Mouse (Mus musculus) adrenal gland, postnatal 10 days (tissue): ENCODE results near the gene Tln1. TPM values are rescaled to one million over a fixed set of nuclear protein-coding genes. Genes with fewer than 3 reads are reported as not detected.
"Not testable (repeated sequence)": the region's sequence is repeated elsewhere in the genome, so short reads cannot be mapped to it uniquely, and the experiment has no call there.

Source experiments
- DNase-seq: peaks from one replicate; pipeline ENCODE4 v3.0.0; 2021; ENCODE audit warnings: mixed read lengths
- total RNA-seq, 2 experiments: library from RNA; stranded (reverse); gene quantifications; 2 replicates each; pipeline ENCODE4 v1.2.3; 2021

Tln1 gene
- total RNA-seq, 2 experiments from 2014 or later, result 171 to 192 TPM

GRCm38 (mm10) chr4:43578376-43579204 is 16.1 kb upstream of the Tln1 start, which contains the start of the genes Rgp1 and Gba2:
Gene Rgp1, plus strand, starts transcription at chr4:43578715.
Gene Gba2, minus strand, starts transcription at chr4:43578873.
- DNase-seq, result peak; percentile 94

DNA sequence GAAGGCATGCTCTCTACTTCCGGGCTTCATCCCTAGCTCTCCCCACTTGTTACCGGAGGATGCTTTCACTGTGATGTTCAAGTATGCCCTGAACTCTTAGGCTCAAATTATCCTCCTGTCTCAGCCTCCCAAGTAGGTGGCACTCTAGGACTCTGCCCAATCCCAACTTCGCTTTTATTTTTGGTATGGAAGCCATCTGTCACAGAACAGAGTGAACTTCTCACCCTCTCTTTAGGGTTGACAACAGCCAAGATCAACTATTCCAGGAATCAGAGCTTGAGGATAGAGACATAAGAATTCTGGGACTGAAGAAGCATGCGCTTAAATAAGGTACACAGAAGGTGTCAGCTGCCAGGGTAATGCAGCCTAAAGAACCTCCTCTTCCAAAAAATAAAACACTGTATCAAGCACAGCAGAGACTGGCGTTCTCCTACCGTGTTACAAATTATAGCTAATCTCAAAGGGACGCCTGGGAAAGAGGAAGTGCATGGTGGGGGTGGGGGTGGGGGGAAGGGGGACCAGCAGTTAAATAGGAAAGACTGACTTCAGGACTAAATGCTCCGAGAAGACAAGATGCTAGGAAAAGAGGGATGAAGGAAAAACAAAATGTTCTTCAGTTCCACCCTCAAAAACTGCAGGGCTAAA is 14.9 kb upstream of the Tln1 start:
- DNase-seq, result no peak

DNA sequence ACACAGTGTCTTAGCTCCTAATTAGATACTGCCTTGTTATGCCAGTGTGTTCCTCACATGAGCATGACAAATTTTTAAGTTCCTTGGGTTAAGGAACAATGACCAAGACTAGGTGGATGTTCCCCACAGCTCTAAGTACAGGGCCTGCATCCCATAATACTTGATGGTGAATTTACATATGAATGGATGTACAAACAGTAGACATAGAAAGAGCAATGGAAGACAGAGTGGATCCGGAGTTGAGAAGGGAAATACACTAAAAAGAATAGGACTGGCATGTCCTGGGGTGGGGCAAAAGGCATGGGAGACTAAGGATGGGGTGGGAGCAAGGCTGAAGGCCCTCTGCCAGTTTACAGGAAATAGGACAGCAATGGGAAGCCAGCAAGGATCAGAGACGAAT is 12.9 kb upstream of the Tln1 start:
- no peak for DNase-seq

DNA sequence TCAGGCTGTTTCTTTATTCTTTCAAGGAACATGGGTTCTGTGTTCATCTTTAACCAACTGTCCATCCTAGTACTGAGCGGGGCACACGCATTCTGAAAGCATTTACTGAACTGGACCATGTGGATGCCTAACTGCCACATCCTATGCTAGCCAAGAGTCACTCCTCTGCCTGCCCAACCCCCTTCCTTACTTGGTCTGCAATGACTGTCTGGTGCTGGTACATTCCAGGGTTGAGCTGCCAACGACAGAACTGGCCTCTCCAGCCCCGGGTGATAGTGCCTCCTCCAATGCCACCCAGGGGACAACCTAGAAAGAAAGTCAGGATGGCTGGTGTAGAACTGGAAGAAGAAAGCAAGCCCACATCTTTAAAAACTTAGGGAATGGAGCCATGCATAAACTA is 11.1 kb upstream of the Tln1 start:
- no peak for DNase-seq

GRCm38 (mm10) chr4:43571395-43572045 is 9.0 kb upstream of the Tln1 start:
- no peak for DNase-seq

DNA sequence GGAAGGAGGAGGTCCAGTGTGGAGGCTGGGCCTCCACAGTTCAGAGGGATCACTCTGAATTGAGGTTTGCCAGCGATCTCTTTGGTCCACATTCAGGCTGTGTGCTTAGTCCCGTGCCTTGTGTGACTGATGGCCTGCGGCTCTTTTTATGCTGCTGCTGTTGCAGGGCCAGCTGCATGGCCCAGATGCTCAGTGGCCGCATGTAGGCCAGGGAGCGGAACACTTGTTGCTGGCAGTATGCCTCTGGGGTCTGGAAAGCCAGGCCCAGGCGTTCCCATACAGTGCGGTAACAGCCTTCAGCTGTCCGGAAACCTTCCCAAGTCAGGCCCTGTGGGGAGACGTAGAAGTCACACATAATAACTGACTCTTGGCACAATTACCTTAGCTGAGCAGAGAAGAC is 4.6 kb upstream of the Tln1 start:
- DNase-seq, result no peak

DNA sequence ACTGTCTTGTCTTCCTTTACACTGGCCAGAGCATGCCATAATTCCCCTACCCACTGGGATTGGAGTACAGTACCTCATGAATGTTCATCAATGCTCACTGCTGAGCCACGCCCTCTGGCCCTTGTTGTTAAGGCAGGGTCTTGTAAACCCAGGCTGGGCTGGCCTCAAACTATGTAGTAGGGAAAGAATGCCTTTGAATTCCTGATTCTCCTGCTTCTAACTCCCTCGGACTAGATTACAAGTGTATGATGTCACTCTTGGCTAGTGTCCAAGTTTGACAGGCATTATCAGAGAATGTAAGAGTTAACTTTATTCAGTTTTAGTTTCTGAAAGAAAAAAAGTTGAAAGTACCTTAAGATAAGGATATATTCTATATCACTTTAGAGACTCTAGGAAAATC is 1.7 kb upstream of the Tln1 start:
- no peak for DNase-seq

- no peak for DNase-seq
Measured at GRCm38 (mm10) chr4:43563601-43563875, 1.0 kb upstream of the Tln1 start.

GRCm38 (mm10) chr4:43562769-43563600 is 494 bp upstream of the Tln1 start:
- no peak for DNase-seq

DNA sequence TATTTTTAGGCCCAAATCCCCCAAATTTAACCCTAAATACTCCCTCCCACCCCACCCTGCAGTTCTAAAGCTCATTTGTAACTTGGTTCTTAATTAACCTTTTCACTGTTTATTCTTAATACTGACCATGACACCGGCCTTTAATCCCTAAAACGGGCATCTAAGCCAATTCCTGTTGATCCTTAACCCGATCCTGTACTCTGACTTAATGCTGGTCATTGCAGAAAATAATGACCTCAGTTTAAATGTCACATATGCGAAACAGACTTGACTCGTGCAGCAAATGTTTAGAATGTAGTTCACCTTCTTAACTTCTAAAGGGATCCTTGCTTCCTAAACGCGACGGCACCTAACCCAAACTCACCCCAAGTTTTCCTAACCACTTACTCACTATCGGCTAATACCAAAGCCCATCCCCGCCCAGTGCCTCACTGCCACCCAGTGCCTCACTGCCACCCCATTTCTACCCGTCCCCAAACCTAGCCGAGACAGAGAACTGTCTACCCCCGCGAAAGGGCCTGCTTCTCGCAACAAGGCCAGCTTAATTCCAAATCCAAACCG is 975 bp downstream of the Tln1 start:
- DNase-seq, result no peak

GRCm38 (mm10) chr4:43560976-43561375 is 1.5 kb downstream of the Tln1 start:
- no peak for DNase-seq

DNA sequence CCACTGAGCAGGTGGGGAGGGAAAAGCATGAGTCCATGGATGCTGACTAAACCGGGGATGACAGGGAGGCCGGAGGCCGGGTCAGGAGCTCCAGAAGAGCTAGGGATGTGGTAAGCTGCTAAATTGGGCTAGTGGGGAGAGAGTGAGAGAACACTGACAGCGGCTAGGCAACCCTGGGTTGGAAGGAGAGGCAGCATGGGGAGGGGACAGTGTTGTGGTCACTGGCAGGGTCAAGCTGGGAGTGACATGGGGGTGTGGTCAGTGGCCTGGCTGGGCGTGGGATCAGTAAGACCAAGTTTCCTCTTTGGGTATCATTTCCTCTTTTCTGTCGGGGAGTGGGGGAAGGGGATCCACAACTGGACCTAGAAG is 2.3 kb downstream of the Tln1 start:
- peak; percentile 65 for DNase-seq

DNA sequence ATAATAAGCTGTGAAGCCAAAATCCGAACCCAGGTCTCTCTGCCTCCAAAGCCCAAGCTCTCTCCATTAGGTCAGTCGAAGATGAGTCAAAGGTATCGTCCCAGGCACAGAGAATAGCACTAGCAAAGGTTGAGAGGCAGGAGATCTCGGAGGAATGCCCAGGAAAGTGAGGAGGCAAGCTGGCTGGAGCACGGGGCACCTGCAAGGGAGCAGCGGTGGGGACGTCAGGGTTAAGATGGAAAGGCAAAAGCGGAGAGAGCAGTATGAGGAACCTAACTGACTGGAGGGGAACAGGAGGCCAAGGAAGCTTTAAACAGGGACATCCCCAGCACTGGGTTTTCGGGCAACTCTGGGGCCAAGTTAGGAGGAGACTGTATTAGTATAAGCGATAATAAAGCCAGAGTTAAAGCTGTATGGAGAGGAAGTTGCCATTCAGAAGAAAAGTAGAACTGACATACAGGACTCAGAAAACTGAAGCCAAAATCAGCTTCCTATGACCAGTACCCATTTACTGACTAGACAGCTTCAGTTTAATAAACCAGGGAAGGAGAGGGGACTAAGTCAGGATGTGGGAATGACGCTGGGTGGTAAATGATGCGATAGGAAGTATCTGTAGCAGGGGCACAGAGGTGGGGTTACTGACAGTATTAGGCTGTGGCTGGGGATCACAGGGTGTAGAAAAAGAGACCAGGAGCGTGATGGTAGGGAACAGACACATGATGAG is 2.8 kb downstream of the Tln1 start:
- DNase-seq, result peak; percentile 30

DNA sequence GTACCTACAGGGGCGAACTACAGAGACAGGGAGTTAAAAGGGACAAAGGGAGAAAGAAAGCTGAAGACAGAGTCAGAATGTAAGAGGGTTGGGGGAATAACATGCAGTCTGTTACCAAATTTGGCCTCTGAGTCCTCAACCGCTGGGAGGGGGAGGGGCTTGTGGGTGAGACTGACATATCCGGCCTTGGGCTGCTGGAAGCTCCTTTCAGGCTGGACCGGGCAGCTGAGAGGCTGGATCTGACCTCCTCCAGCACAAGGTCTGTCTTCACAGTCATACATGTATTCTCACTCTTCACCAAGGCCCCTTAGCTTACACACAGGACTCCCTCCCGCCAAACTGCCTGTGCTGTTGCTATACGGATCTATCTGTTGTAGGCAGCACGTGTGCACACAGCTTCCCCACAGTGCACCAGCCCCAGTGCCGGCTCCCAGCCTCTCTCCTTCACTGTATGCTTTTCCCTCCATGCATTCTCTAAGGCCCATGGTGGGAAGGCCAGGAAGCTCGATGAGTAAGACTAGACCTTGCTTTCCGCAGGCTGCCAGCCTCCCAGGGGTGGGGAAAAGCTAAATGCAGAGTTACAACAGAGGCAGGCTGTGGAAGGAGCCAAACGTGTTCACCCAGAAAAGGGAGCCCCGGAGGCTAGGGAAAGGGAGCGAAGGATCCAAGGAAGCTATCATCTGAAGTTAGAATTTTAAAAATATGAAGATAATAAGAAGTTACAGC is 3.7 kb downstream of the Tln1 start:
- DNase-seq, result peak; percentile 87

- DNase-seq, result peak; percentile 30
Measured at GRCm38 (mm10) chr4:43558028-43558630, 4.4 kb downstream of the Tln1 start.

GRCm38 (mm10) chr4:43555926-43556325 is 6.6 kb downstream of the Tln1 start:
- DNase-seq, result no peak

DNA sequence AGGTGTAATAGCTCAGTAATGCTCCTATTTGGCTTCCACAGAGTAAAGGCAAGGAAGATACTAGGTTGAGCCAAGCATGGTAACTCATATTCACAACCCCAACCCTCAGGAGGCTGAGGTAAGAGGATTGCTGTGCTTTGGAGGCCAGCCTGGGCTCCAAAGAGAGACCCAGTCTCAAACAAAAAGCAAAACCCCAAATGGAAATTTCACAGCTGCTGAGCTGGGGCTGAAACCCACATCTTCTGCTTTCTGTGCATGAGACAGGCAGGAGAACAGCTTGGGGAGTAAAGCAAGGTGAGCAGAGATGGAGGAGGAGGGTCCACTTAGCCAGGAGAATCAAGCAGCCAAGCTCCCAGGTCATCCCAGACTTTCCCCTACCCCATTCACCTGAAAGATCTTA is 8.6 kb downstream of the Tln1 start:
- DNase-seq, result no peak

- no peak for DNase-seq
Measured at GRCm38 (mm10) chr4:43552437-43552836, 10.1 kb downstream of the Tln1 start.

GRCm38 (mm10) chr4:43551854-43552253 is 10.6 kb downstream of the Tln1 start:
- not testable (repeated sequence) for DNase-seq

- DNase-seq, result no peak
Measured at GRCm38 (mm10) chr4:43549055-43549454, 13.4 kb downstream of the Tln1 start.
